Mouse (Mus musculus) heart, adult 8-10 months (tissue): ENCODE results near the gene Lsm2. TPM values are rescaled to one million over a fixed set of nuclear protein-coding genes. Genes with fewer than 3 reads are reported as not detected.

Experiments
- DNase-seq: peaks from one replicate; pipeline ENCODE4 v3.0.0; 2022; ENCODE audit warnings: low spot score
- total RNA-seq, 4 experiments: library from RNA; stranded (reverse); gene quantifications; 2 replicates each; pipeline ENCODE4 v1.2.4; 2022

Gene Lsm2
- total RNA-seq, 4 experiments from 2014 or later = 17.5 to 21.7 (median 17.9) TPM

DNA sequence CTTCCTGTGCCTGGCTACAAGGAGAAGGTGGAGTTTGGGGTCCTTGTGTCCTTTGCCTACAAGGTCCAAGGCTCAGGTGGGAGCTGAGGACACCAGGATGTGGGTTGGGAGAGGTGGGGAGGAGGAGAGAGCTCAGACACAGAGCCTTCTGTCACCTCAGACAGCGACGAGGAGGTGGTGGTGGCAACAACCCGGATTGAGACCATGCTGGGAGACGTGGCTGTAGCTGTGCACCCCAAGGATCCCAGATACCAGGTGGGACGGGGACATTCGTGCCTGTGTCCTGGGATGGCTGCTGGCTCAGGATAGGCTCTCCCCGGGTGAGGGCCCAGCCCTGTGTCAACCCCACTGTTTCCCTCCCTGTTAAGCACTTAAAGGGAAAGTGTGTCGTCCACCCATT lies 29.8 kb downstream of the Lsm2 start:
- no peak for DNase-seq

DNA sequence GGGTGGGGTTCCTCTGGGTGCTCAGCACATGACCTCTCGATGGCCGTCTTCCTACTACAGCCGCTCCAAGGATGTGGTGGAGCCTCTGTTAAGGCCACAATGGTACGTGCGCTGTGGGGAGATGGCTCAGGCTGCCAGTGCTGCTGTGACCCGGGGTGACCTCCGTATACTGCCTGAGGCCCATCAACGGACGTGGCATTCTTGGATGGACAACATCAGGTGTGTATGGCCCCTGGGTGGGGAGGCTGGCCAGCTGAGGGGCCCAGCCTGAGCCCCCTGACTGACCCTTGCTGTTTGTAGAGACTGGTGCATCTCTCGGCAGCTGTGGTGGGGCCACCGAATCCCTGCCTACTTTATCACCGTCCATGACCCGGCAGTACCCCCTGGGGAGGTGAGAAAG lies 30.8 kb downstream of the Lsm2 start:
- DNase-seq = no peak

DNA sequence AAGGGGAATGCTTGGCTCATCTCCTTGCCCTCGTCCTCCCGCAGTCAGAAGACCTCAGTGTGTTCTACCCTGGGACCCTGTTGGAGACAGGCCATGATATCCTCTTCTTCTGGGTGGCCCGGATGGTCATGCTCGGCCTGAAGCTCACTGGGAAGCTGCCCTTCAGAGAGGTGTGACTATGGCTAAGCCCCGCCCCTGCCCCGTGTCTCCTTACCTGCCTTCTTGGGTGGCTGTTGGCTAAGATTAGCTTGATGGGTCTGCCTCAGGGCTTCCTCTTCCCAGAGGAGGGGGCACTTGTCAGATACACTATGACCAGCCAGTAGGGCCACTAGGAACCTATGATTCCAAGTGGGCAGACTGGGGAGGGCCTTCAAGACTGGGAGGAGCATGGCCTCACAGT lies 31.6 kb downstream of the Lsm2 start:
- no peak for DNase-seq

DNA sequence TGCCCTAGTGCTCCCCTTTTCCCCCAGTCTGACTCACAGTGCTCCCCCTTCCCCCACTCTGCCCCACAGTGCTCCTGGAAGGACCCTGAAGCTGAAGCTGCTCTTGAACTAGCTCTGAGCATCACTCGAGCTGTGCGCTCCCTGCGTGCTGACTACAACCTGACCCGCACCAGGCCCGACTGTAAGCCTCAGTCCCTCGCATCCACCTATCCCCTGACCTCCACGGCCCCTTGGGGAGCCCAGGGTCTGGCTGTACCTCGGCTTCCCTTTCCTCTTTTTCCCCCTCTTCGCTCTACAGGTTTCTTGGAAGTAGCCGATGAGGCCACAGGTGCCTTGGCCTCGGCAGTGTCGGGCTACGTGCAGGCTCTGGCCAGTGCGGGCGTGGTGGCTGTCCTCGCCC lies 33.6 kb downstream of the Lsm2 start:
- no peak for DNase-seq

DNA sequence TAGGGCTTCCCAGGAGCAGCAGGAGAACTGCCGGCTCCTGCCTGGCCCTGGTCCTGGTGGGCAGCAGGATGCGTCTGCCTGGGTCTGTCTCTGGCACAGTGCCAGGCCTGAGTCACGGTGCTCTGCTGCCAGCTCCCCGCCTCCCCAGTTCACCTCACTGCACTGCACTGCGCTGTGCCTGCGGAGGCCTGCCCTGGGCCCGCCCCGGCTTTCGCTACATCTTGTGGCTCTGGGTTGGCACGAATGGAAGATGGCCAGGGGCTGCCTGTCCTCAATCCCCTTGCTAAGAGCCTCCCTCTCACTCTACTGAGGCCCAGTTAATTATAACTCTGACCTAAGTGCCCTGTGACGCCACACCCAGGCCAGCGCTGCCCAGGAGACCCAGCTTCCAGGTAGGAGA lies 34.7 kb downstream of the Lsm2 start, which contains the start of gene Vwa7:
TSS of gene Vwa7 (plus strand) at position 204 of the 400 bp plus-strand sequence.
- DNase-seq = no peak

DNA sequence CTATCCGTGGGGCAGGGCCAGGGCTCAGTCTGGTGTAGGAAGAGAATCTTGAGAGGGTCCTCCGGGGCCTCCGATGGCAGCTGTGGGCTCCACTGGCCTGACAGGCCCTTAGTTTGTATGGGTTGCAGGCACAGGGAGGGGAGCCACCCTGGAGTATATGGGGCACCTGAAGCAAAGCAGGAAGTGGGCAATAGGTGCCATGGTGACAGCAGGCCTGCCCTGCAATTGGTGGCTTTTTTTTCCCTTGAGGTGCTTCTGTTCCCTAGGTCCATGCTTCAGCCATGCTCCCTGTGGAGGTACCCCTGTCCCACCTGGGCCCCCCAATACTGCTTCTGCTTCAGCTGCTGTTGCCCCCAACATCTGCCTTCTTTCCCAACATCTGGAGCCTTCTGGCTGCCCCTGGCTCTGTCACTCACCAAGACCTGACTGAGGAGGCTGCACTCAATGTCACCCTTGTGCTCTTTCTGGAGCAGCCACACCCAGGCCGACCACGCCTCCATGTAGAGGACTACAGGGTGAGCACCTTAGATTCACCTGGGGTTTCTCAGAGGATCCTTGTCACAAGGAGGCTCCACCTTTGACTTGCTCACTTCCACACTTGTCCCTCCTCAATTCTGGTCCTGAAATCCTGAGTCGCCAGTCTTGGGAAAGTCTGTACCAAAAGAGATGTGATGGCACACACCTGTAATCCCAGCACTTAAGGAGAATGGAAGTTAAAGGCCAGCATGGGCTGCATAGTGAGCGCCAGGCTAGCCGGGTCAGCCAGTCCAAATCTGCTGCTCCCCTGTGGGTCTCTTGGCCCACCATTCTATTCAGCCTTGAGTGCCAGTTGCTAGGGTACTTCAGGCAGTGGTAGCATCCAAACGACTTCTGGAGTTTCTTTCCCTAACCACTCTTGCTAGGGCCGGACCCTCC lies 35.4 kb downstream of the Lsm2 start:
- no peak for DNase-seq

DNA sequence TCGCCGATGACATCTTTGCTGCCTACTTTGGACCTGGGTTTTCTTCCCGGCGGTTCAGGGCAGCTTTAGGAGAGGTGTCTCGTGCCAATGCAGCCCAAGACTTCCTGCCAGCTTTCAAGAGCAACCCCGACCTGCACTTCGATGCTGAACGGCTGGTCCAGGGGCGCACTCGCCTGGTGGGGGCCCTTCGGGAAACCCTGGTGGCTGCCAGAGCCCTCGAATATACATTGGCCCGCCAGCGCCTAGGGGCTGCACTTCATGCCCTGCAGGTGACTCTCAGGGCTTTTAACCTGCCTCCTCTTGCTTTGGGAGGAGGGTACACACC lies 36.0 kb downstream of the Lsm2 start:
- DNase-seq = no peak

DNA sequence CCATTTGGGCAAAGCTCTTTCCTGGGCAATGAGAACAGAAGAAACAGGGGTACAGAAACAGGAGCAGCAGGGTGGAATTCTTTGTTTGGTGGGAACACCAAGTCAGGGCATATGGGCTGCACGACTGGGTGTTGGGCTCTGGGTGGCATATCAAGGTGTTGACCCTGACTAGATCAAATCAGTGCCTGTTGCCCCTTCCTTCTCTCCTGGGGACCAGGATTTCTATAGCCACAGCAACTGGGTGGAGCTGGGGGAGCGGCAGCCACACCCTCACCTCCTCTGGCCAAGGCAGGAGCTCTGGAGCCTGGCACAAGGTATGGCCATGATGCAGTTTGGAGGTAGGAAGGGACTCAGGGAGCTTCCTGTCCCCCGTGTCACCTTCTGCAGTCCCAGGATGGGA lies 36.5 kb downstream of the Lsm2 start:
- DNase-seq = no peak

DNA sequence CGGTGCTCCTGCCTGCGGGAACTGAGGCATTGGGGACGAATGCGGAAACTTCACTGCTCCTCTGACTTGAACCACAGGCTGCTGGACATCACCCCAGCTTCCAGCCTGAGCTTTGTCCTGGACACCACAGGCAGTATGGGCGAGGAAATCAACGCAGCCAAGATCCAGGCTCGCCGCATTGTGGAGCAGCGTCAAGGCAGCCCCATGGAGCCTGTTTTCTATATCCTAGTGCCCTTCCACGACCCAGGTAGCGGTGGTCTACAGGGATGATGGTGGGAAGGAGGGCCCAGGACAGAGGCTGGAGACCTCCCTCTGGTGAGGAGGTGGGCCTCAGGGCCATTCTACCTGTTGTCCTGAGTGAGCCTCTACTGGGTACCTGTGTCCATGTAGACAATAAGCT lies 38.2 kb downstream of the Lsm2 start:
- no peak for DNase-seq

DNA sequence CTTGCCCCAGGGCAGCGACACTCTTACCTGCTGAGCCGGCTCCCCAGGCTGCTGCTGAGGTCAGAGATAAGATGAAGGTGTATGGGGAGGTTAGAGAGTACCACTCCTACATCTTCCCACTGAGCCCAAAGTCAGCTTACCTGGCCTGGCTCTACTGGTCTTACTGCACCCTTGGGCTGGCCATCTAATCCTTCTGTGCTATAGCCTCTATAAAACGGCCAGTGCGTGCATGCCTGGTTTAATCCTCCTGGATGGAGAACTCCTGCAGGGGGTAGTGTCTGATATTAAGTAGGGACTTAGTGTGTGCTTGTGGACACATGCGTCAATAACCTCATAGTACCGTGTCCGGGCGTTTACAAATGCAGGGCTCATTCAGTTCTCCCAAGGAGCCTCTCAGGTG lies 38.9 kb downstream of the Lsm2 start:
- no peak for DNase-seq

DNA sequence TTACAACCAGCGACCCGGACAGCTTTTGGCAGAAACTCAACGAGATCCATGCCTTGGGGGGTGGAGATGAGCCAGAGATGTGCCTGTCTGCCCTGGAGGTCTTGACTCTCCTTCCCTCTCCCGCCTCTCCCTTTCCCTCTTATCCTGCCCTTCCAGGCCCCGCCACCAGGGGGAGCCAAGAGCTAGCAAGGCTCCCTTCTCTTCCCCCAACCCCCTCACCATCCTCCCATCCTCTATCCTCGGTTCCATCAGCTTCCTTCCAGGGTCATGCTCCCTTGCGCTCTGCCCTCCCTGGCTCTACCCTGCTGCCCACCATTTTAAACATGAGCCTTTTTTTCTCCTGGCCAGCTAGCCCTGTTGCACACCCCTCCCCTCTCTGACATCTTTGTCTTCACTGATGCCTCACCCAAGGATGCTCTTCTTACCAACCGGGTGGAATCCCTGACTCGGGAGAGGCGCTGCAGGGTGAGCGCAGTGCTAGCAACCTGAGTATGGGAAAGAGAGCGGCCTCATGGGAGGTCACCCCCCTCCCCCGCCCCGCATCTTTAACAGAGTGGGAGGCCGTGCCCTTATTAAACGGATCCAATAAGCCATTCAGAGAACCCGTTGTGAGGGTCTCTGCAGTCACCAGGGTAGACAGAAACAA lies 39.6 kb downstream of the Lsm2 start:
- DNase-seq = peak; percentile 91

DNA sequence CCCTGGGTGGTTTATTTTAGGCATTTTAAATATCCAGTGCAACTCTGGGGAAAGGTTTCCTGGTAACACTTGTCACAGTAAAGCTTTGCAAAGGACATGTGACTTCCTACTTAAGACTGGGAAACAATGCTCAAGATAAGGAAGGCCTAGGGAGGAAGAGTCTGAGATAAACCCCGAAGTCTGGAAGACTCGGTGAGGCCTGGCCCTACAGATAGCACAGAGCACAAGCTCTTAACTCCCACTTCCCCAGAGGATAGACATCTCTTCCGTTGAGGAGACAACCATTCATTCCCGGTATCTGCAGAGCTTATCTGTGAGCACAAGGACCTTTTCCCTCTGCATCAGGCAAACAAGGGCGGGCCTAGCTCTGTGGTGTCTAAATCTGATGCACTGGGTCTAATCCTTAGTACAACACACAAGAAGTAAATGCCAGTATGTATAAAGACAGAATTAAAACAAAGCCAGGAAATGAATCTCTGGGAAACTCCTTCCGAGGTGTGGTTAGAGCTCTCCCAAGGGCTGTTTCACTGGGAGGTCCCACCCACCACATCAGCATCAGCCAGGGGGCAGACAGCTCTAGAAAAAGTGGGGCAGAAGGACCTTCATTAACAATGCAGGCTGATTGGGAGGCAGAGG lies 40.3 kb downstream of the Lsm2 start:
- DNase-seq = peak; percentile 59

DNA sequence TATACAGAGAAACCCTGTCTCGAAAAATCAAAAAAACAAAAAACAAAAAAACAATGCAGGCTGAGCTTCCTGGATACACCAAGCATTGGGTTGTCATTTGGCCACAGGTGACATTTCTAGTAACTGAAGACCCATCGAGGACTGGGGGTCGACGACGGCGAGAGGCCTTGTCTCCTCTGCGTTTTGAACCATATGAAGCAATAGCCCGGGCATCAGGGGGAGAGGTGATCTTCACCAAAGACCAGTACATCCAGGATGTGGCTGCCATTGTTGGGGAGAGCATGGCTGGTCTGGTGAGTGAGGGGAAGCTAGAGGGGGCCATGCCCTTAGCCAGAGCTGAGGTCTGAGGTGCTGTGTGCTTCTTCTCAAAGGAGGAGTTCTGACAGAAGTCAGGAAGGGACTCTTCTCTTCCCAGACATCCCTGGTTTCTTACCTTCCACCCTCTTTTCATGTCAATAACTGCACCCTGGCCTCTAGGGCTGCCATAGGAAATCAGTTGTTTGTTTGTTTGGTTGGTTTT lies 40.9 kb downstream of the Lsm2 start:
- no peak for DNase-seq

DNA sequence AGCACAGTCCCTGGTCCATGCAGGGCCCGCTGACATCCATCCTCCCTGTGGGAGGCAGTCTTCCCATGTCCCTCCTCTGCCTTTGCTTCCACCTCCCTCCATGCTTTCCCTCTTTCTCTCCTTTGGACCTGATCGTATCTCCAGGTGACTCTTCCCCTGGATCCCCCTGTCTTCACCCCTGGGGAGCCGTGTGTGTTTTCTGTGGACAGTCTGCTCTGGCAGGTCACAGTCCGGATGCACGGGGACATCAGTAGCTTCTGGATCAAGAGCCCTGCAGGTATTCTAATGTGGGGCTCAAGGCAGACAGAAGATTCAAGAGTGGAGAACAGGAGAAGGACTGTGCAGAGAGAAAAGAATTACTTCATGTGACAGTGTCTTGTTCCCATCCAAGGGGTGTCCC lies 41.6 kb downstream of the Lsm2 start:
- no peak for DNase-seq

DNA sequence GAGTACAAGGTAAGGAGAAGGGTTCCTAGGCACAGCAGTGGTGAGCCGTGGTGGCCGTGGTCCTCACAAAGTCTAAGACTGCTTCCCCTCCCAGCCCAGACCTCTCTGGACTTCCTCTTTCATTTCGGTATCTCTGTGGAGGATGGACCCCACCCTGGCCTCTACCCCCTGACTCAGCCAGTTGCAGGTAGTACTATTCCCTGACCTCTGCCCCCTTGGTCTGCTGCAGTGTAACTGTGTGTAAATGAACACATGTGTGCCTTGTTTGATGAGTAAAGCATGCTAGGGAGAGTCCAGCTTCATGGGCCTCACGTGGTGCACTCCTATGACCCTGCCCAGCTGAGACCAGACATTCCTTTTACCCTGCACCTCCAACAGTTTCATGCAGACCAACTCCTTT lies 42.1 kb downstream of the Lsm2 start:
- no peak for DNase-seq

DNA sequence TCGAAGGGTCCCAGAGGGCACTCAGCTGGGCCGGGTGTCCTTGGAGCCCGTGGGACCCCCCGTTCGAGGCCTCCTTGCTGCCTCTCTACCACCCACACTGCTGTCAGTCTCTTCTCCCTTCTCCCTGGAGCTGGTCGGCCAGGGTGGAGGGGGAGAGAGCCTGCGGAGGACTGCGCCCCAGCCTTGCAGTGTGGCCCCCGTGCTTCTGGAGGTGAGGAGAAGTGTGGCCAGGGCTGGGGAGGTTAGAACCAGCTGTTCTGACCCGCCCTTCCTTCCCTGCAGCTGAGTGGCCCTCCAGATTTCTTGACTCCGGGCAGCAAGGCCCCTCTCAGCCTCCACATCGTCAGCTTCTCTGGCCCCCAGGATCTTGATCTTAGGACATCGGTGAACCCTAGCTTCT lies 42.6 kb downstream of the Lsm2 start:
- DNase-seq = no peak

DNA sequence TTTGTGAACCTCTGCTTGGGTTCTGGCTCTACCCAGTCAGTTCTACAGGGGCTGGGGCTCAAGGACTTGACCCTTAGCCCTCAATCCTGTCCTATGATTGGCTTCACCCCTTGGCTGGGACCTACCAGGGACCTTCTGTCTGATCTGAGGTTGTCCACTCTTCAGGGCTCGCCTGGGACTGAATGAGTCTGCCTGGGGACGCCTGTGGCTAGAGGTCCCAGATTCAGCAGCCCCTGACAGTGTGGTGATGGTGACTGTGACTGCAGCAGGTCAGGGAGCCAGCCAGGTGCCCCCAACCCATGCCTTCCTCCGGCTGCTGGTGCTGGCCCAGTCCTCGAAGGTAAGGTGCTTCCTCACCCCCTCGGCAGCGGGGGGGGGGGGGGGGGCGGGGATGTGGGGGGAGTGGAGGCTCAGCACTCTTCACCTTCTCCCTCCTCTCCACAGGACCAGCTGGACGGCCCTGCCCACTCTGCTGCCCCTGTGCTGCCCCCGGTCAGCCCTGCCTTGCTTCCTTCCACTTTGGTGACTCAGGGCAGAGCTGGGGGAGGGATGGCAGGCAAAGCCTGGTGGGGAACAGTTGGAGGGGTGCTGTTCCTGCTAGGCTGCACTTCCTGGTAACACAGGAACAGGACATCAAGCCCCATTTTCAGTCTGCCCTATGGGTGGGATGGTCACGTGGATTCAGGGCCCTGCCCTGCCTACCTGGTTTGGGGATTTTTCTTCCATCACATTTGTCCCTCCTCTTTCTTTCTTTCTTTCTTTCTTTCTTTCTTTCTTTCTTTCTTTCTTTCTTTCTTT lies 43.2 kb downstream of the Lsm2 start:
- DNase-seq = no peak

DNA sequence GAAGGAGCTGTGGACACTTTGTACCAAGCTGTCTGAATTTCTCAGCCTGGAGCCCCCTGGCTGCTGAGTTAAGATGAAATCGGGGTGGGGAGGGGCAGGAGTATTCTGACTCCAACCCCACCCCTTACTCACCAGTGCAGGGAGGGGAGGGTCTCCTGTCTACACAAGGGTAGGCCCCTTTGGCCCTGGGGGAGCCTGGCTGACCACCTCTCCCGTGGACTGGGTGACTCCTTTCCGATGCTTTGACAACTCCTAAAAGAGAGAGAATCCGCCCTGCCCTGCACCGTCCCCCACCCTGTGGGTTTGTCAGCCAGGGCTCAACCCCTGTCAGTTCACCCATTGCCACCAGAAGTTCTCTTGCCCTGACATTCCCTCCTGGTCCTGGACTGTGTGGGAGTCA lies 44.5 kb downstream of the Lsm2 start:
- no peak for DNase-seq

DNA sequence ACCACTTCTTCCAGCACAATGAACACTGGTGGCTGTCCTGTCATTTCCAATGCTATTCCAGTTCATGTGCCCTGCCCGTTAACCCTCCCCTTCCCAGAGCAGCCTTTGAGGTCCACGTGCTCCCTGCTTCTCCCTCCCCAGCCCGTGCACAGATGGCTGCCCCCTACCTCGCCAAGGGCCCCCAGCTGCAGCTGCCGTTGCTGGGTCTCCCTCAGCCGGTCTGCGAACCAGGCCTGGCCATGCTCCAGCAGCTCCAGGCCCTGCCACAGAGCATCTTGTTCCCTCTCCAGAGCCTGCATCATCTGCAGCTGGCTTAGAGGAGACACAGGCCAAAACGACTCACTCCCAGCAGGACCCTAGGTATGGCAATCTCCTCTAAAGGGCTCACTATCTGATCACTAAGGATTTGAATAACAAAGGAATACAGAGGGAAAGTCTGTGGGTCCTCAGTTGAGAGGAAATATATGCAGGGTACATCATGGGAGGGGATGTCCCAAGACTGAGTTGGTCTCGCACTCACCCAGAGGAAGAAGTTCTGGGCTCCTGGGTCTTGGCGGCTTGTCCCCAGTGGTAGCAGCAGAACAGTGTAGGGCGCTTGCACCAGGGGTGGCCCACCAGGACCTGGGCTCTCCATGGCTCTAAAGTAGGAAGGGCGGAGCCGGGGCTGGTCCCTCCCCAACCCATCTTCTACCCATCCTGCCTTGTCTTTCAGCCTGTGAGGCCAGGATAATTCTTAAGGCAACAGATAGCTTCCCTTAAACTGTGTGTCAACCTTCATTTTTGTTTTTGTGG lies 45.8 kb downstream of the Lsm2 start, which contains the start of gene Sapcd1:
TSS of gene Sapcd1 (minus strand) at position 740 of the 792 bp plus-strand sequence.
- DNase-seq = no peak

DNA sequence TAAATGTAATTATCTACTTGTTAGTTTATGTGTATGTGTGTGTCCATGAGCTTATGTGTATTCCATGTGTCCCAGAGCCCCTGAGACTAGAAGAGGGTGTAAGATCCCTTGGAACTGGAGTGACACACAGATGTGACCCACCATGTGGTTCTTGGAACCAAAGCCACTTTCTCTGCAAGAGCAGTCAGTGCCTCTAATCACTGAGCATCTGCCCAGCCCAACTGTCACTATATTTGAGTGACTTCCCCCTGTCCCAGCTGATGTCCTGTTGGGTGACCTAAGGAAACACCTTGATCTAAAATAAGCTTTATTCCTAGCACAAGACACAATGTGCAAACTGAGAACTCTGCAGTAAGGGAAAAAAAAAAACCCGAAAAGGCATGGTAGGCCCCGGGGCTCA lies 46.7 kb downstream of the Lsm2 start:
- no peak for DNase-seq
